Mouse (Mus musculus): Measurements from ENCODE around the gene Galnt14.

DNA sequence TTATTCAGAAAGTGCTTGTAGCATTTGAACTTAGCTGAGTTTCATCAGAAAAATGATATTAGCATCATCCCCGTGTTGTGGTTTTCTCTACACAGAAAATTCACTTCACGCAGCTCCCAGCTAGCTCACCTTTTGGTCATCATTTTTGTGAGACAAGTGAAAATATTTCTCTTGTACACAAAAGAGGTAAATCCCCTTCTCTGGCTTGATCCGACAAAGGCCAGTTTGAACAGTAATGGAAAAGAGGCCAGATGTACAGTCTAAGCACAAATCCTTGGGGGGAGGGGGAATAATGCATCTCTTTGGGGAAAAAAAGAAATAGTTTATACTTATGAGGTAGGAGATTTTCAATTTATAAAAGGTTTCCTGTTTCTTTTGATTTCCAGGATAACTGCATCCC lies 6.4 kb upstream of the Galnt14 start:
- TF ChIP-seq CTCF (conservative IDR thresholded peaks at IDR 0.05; ENCODE audit: low read length) (no peak), NANOG (IDR thresholded peaks at IDR 0.05; ENCODE audit: borderline replicate concordance, low read length) (no peak)

Data from E14TG2a.4 (cell line).